Mouse (Mus musculus): ENCODE measurements around the gene Treml2. TPM values are rescaled to one million over a fixed set of nuclear protein-coding genes. Genes with fewer than 3 reads are reported as not detected.

The Treml2 gene
- polyA plus RNA-seq, 1 experiment from 2014 or later, result 0.79 TPM

- Histone ChIP-seq H3K4me3 (ENCODE audit: low read depth, low read length) (no peak overlapping the region), H3K9me3 (replicated peaks; ENCODE audit: control insufficient read depth, low read length) (no peaks in the 10 kb centered on the region), H3K27ac (ENCODE audit: low read depth, low read length) (no peak overlapping the region), H3K9ac (ENCODE audit: low read depth, low read length) (no peak overlapping the region), H3K27me3 (ENCODE audit: control insufficient read depth, insufficient read depth, low read length) (no peaks in the 10 kb centered on the region), H3K4me2 (no peak overlapping the region), H3K36me3 (ENCODE audit: control insufficient read depth, insufficient read depth, low read length) (no peaks in the 10 kb centered on the region), H3K4me1 (ENCODE audit: control insufficient read depth, insufficient read depth, low read length) (no peaks in the 10 kb centered on the region)
- 85% methylated on average over 6 of the region's 6 CpGs for WGBS (ENCODE audit: insufficient replicate concordance)
- ATAC-seq (replicated peaks; ENCODE audit: insufficient number of reproducible peaks, low FRiP score, low TSS enrichment), result no peak
Measured at GRCm38 (mm10) chr17:48325093-48325492, 25.8 kb downstream of the Treml2 start.

- Histone ChIP-seq H3K27ac (ENCODE audit: low read depth, low read length) (no peak overlapping the region), H3K9ac (ENCODE audit: low read depth, low read length) (no peak overlapping the region), H3K9me3 (replicated peaks; ENCODE audit: control insufficient read depth, low read length) (no peaks in the 10 kb centered on the region), H3K4me1 (ENCODE audit: control insufficient read depth, insufficient read depth, low read length) (no peaks in the 10 kb centered on the region), H3K27me3 (ENCODE audit: control insufficient read depth, insufficient read depth, low read length) (no peaks in the 10 kb centered on the region), H3K36me3 (ENCODE audit: control insufficient read depth, insufficient read depth, low read length) (no peaks in the 10 kb centered on the region), H3K4me2 (no peak overlapping the region), H3K4me3 (ENCODE audit: low read depth, low read length) (no peak overlapping the region)
- no peak for ATAC-seq (replicated peaks; ENCODE audit: insufficient number of reproducible peaks, low FRiP score, low TSS enrichment)
- 79% methylated on average over 11 of the region's 11 CpGs for WGBS (ENCODE audit: insufficient replicate concordance)
Measured at GRCm38 (mm10) chr17:48325638-48326037, 26.3 kb downstream of the Treml2 start.

GRCm38 (mm10) chr17:48326656-48327055, 27.4 kb downstream of the Treml2 start:
- H3K4me1 ChIP-seq (ENCODE audit: control insufficient read depth, insufficient read depth, low read length), result no peaks in the 10 kb centered on the region
- no peaks in the 10 kb centered on the region for H3K27me3 ChIP-seq (ENCODE audit: control insufficient read depth, insufficient read depth, low read length)
- no peak overlapping the region for H3K4me3 ChIP-seq (ENCODE audit: low read depth, low read length)
- no peaks in the 10 kb centered on the region for H3K36me3 ChIP-seq (ENCODE audit: control insufficient read depth, insufficient read depth, low read length)
- 66% methylated on average over 4 of the region's 4 CpGs for WGBS (ENCODE audit: insufficient replicate concordance)
- no peak for ATAC-seq (replicated peaks; ENCODE audit: insufficient number of reproducible peaks, low FRiP score, low TSS enrichment)
- H3K27ac ChIP-seq (ENCODE audit: low read depth, low read length), result no peak overlapping the region
- no peaks in the 10 kb centered on the region for H3K9me3 ChIP-seq (replicated peaks; ENCODE audit: control insufficient read depth, low read length)
- no peak overlapping the region for H3K4me2 ChIP-seq
- H3K9ac ChIP-seq (ENCODE audit: low read depth, low read length), result no peak overlapping the region

DNA sequence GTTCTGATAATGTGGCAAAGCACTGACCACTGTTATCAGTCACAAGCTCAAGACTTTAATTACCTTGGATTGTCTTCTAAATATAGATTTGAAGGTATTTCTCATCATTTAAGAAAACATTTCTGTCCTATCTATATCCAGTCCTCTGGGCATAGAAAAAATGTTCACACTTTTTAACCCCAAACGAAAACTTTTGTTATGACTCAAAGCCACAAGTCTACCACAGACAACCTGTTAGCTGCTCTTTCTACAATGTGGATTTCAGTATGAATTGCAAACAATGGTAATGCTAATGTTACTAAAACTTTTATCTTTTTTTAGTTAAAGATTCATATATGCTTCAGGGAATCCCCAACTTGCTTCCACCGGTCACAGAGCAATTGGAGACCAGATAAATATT, 33.2 kb downstream of the Treml2 start:
- H3K4me3 ChIP-seq (ENCODE audit: low read depth, low read length), result no peak overlapping the region
- H3K4me1 ChIP-seq (ENCODE audit: control insufficient read depth, insufficient read depth, low read length), result no peaks in the 10 kb centered on the region
- H3K9ac ChIP-seq (ENCODE audit: low read depth, low read length), result no peak overlapping the region
- no peak overlapping the region for H3K4me2 ChIP-seq
- no peaks in the 10 kb centered on the region for H3K27me3 ChIP-seq (ENCODE audit: control insufficient read depth, insufficient read depth, low read length)
- ATAC-seq (replicated peaks; ENCODE audit: insufficient number of reproducible peaks, low FRiP score, low TSS enrichment), result no peak
- no peaks in the 10 kb centered on the region for H3K9me3 ChIP-seq (replicated peaks; ENCODE audit: control insufficient read depth, low read length)
- no peaks in the 10 kb centered on the region for H3K36me3 ChIP-seq (ENCODE audit: control insufficient read depth, insufficient read depth, low read length)
- no peak overlapping the region for H3K27ac ChIP-seq (ENCODE audit: low read depth, low read length)
- 79% methylated on average over 2 of the region's 2 CpGs for WGBS (ENCODE audit: insufficient replicate concordance)

- no peak overlapping the region for H3K27ac ChIP-seq (ENCODE audit: low read depth, low read length)
- no peaks in the 10 kb centered on the region for H3K4me1 ChIP-seq (ENCODE audit: control insufficient read depth, insufficient read depth, low read length)
- ATAC-seq (replicated peaks; ENCODE audit: insufficient number of reproducible peaks, low FRiP score, low TSS enrichment), result no peak
- H3K9ac ChIP-seq (ENCODE audit: low read depth, low read length), result no peak overlapping the region
- 89% methylated on average over 4 of the region's 4 CpGs for WGBS (ENCODE audit: insufficient replicate concordance)
- H3K9me3 ChIP-seq (replicated peaks; ENCODE audit: control insufficient read depth, low read length), result no peaks in the 10 kb centered on the region
- H3K36me3 ChIP-seq (ENCODE audit: control insufficient read depth, insufficient read depth, low read length), result no peaks in the 10 kb centered on the region
- no peak overlapping the region for H3K4me2 ChIP-seq
- no peak overlapping the region for H3K4me3 ChIP-seq (ENCODE audit: low read depth, low read length)
- H3K27me3 ChIP-seq (ENCODE audit: control insufficient read depth, insufficient read depth, low read length), result no peaks in the 10 kb centered on the region
Measured at GRCm38 (mm10) chr17:48334186-48334585, 34.9 kb downstream of the Treml2 start.

DNA sequence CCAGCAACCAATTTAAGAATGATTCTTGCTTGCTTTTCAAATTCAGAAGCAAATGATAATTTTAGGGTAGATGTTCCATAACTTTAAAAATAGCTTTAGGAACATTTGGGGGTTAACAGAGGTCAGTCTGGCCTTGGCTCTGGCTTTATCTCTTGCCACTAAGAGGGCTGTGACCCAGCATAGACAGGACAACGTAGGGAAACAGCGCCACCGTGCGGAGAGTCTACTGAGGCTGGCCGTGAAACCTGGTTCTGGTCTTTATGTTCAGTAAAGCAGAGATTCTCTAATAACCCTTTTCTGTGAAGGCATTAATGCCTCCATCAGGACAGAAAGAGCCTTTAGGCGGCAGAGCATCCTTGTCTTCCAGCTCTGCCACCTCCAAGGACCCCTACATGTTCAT, 37.6 kb downstream of the Treml2 start:
- Histone ChIP-seq H3K4me2 (no peak overlapping the region), H3K9me3 (replicated peaks; ENCODE audit: control insufficient read depth, low read length) (no peaks in the 10 kb centered on the region), H3K27me3 (ENCODE audit: control insufficient read depth, insufficient read depth, low read length) (no peaks in the 10 kb centered on the region), H3K36me3 (ENCODE audit: control insufficient read depth, insufficient read depth, low read length) (no peaks in the 10 kb centered on the region), H3K9ac (ENCODE audit: low read depth, low read length) (no peak overlapping the region), H3K4me3 (ENCODE audit: low read depth, low read length) (no peak overlapping the region), H3K4me1 (ENCODE audit: control insufficient read depth, insufficient read depth, low read length) (0 out of 2 replicates have a peak, but pooled peaks cover 2% of the 10 kb centered on the region), H3K27ac (ENCODE audit: low read depth, low read length) (no peak overlapping the region)
- 2% methylated on average over 6 of the region's 6 CpGs for WGBS (ENCODE audit: insufficient replicate concordance)
- no peak for ATAC-seq (replicated peaks; ENCODE audit: insufficient number of reproducible peaks, low FRiP score, low TSS enrichment)

- no peaks in the 10 kb centered on the region for H3K27me3 ChIP-seq (ENCODE audit: control insufficient read depth, insufficient read depth, low read length)
- H3K4me1 ChIP-seq (ENCODE audit: control insufficient read depth, insufficient read depth, low read length), result 0 out of 2 replicates have a peak, but pooled peaks cover 2% of the 10 kb centered on the region
- H3K9me3 ChIP-seq (replicated peaks; ENCODE audit: control insufficient read depth, low read length), result no peaks in the 10 kb centered on the region
- H3K9ac ChIP-seq (ENCODE audit: low read depth, low read length), result no peak overlapping the region
- H3K4me2 ChIP-seq, result no peak overlapping the region
- H3K36me3 ChIP-seq (ENCODE audit: control insufficient read depth, insufficient read depth, low read length), result no peaks in the 10 kb centered on the region
- H3K27ac ChIP-seq (ENCODE audit: low read depth, low read length), result no peak overlapping the region
- ATAC-seq (replicated peaks; ENCODE audit: insufficient number of reproducible peaks, low FRiP score, low TSS enrichment), result no peak
- WGBS (ENCODE audit: insufficient replicate concordance), result 75% methylated on average over 1 of the region's 1 CpGs
- no peak overlapping the region for H3K4me3 ChIP-seq (ENCODE audit: low read depth, low read length)
Measured at GRCm38 (mm10) chr17:48340267-48340666, 41.0 kb downstream of the Treml2 start.

DNA sequence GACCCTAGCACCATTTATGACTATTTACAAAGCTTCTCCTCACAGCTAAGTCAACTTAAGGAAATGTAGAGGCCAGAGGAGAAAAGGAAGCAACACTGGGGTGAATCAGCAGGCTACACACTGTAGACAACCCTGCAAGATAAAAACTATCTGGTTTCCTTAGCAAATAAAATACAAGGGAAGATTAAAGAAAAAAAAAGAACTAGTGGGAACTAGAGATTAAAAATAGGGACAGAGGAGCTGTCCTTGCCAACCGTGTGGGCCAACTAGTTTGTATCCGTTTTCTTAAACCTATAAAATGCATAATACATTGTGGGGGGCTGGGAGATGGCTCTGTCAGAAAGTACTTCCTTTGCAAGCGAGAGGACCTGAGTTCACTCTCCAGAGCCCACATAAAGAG, 42.6 kb downstream of the Treml2 start:
- H3K4me2 ChIP-seq, result no peak overlapping the region
- no peak overlapping the region for H3K9ac ChIP-seq (ENCODE audit: low read depth, low read length)
- 66% methylated on average over 3 of the region's 3 CpGs for WGBS (ENCODE audit: insufficient replicate concordance)
- 0 out of 2 replicates have a peak, but pooled peaks cover 2% of the 10 kb centered on the region for H3K4me1 ChIP-seq (ENCODE audit: control insufficient read depth, insufficient read depth, low read length)
- no peak for ATAC-seq (replicated peaks; ENCODE audit: insufficient number of reproducible peaks, low FRiP score, low TSS enrichment)
- no peak overlapping the region for H3K27ac ChIP-seq (ENCODE audit: low read depth, low read length)
- H3K9me3 ChIP-seq (replicated peaks; ENCODE audit: control insufficient read depth, low read length), result no peaks in the 10 kb centered on the region
- no peaks in the 10 kb centered on the region for H3K36me3 ChIP-seq (ENCODE audit: control insufficient read depth, insufficient read depth, low read length)
- no peaks in the 10 kb centered on the region for H3K27me3 ChIP-seq (ENCODE audit: control insufficient read depth, insufficient read depth, low read length)
- no peak overlapping the region for H3K4me3 ChIP-seq (ENCODE audit: low read depth, low read length)

DNA sequence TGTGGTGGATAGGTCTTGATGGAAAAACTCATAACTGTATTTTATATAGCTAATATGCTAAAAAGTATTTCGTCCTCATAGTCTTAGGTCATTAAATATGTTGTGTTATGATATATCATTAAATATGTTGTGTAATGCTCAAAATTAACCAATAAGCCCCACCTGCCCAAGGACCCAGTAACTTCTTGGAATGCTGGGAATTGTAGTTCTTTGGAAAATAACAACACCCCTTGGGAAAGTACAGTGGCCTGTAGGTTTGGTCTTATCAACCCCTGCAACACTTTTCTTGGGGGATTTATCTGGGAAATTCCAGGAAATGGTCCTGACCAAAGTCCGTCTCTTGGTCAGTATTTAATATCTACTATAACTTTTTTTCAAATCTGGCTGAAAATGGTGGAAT, 43.8 kb downstream of the Treml2 start:
- Histone ChIP-seq H3K9me3 (replicated peaks; ENCODE audit: control insufficient read depth, low read length) (no peaks in the 10 kb centered on the region), H3K9ac (ENCODE audit: low read depth, low read length) (no peak overlapping the region), H3K36me3 (ENCODE audit: control insufficient read depth, insufficient read depth, low read length) (no peaks in the 10 kb centered on the region), H3K27ac (ENCODE audit: low read depth, low read length) (no peak overlapping the region), H3K4me3 (ENCODE audit: low read depth, low read length) (no peak overlapping the region), H3K27me3 (ENCODE audit: control insufficient read depth, insufficient read depth, low read length) (no peaks in the 10 kb centered on the region), H3K4me2 (no peak overlapping the region), H3K4me1 (ENCODE audit: control insufficient read depth, insufficient read depth, low read length) (0 out of 2 replicates have a peak, but pooled peaks cover 2% of the 10 kb centered on the region)
- ATAC-seq (replicated peaks; ENCODE audit: insufficient number of reproducible peaks, low FRiP score, low TSS enrichment), result no peak
- WGBS (ENCODE audit: insufficient replicate concordance), result 69% methylated on average over 2 of the region's 2 CpGs
